Mouse (Mus musculus): Measurements from ENCODE around the gene Grap2. TPM values are rescaled to one million over a fixed set of nuclear protein-coding genes. Genes with fewer than 3 reads are reported as not detected.

Gene Grap2
- polyA plus RNA-seq, 1 experiment from 2014 or later = 0.97 TPM

DNA sequence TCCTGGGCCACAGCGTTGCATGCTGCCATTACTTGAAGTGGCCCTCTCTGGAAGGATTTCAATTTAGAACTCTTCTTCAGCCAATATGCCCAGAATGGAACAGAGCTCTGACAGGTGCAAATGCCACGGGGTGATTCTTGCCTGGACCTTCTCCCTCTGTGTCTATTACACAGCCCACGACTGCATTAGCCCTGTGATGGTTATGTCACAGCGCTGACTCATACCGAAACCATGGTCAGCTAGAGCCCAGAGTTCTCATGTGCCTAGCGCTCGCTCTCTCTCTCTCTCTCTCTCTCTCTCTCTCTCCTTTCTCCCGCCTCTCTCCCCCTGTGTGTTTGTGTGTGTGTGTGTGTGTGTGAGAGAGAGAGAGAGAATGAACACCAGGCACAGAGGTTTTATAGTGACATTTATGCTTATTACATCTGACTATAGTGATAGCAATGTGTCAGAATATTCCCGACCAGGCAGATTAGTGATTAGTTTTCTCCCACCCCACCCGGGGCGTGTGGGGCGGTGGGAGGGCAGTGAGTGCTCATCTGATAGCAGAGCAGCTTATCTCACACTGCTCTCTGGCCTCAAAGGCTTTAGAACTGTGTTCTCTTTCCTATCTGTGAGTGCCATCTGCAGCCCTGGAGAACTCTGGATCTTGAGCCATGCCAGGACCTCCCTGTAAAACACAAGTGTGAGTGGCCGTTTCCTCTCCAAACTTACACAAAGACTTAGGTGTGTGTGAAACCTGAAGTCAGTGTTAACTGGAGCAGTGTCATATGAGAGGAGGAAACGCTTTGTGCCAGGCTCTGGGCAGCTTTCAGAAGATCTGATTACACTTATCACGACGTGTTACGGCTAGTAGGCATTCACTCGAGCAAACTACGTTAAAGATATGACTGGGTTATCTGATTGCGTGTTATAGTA is 10.4 kb downstream of the Grap2 start:
- H3K4me1 ChIP-seq (ENCODE audit: control insufficient read depth, insufficient read depth, low read length) = no peaks in the 10 kb centered on the region
- H3K27ac ChIP-seq (replicated peaks; ENCODE audit: low read depth, low read length) = no peak overlapping the region
- no peaks in the 10 kb centered on the region for H3K36me3 ChIP-seq (ENCODE audit: control insufficient read depth, insufficient read depth, low read length)
- peaks cover 12% of the 10 kb centered on the region; the same call in 1 of the 2 replicates for H3K27me3 ChIP-seq (replicated peaks; ENCODE audit: control insufficient read depth, insufficient read depth, low read length)
- DNase-seq (ENCODE audit: low spot score) (peak; percentile 20), ATAC-seq (ENCODE audit: low read depth) (no peak)
- no peak overlapping the region for H3K4me3 ChIP-seq (ENCODE audit: low read depth, low read length)
- 70% methylated on average over 20 of the region's 20 CpGs for WGBS
- H3K9ac ChIP-seq (ENCODE audit: low read depth, low read length) = no peak overlapping the region
- no peak overlapping the region for H3K4me2 ChIP-seq (ENCODE audit: low read depth, low read length)
- no peaks in the 10 kb centered on the region for H3K9me3 ChIP-seq (ENCODE audit: control insufficient read depth, low read length)

- H3K4me3 ChIP-seq (ENCODE audit: low read depth, low read length) = no peak overlapping the region
- no peaks in the 10 kb centered on the region for H3K36me3 ChIP-seq (ENCODE audit: control insufficient read depth, insufficient read depth, low read length)
- no peak overlapping the region for H3K27ac ChIP-seq (replicated peaks; ENCODE audit: low read depth, low read length)
- H3K9ac ChIP-seq (ENCODE audit: low read depth, low read length) = no peak overlapping the region
- ATAC-seq (ENCODE audit: low read depth) (no peak), DNase-seq (ENCODE audit: low spot score) (no peak)
- H3K9me3 ChIP-seq (ENCODE audit: control insufficient read depth, low read length) = no peaks in the 10 kb centered on the region
- 43% methylated on average over 4 of the region's 4 CpGs for WGBS
- no peaks in the 10 kb centered on the region for H3K4me1 ChIP-seq (ENCODE audit: control insufficient read depth, insufficient read depth, low read length)
- H3K4me2 ChIP-seq (ENCODE audit: low read depth, low read length) = no peak overlapping the region
- 0 out of 2 replicates have a peak, but pooled peaks cover 6% of the 10 kb centered on the region for H3K27me3 ChIP-seq (replicated peaks; ENCODE audit: control insufficient read depth, insufficient read depth, low read length)
These were observed 13.9 kb downstream of the Grap2 start for GRCm38 (mm10) chr15:80586296-80586695.

DNA sequence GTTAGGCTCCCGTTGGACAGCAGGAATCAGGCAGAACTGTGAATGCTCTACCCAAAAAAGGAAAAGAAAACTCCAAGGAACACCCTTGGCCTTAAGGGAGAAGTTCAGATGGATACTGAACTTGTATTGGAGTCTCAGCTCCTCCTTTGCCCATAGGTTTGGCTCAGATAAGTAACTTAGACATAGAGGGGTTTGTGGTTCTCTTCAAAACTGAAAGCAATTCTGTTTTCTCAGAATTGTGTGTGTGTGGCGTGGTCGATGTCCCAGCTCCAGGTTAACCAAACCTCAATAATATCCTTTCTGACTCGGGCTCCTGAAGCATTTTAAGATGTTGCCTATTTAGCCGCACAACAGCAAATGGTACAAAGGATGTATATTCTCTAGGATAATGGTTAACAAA is 18.2 kb downstream of the Grap2 start:
- no peak for DNase-seq (ENCODE audit: low spot score)
- H3K4me1 ChIP-seq (ENCODE audit: control insufficient read depth, insufficient read depth, low read length) = no peaks in the 10 kb centered on the region; the same call in 1 of the 2 replicates
- no peaks in the 10 kb centered on the region for H3K36me3 ChIP-seq (ENCODE audit: control insufficient read depth, insufficient read depth, low read length)
- H3K27ac ChIP-seq (replicated peaks; ENCODE audit: low read depth, low read length) = no peak overlapping the region
- no peaks in the 10 kb centered on the region for H3K9me3 ChIP-seq (ENCODE audit: control insufficient read depth, low read length)
- no peak overlapping the region for H3K9ac ChIP-seq (ENCODE audit: low read depth, low read length)
- no peak overlapping the region for H3K4me2 ChIP-seq (ENCODE audit: low read depth, low read length)
- no peak overlapping the region for H3K4me3 ChIP-seq (ENCODE audit: low read depth, low read length)
- WGBS = 82% methylated on average over 5 of the region's 5 CpGs
- no peaks in the 10 kb centered on the region for H3K27me3 ChIP-seq (replicated peaks; ENCODE audit: control insufficient read depth, insufficient read depth, low read length)
- ATAC-seq (ENCODE audit: low read depth) = no peak

- DNase-seq (ENCODE audit: low spot score) (no peak), ATAC-seq (ENCODE audit: low read depth) (no peak)
- Histone ChIP-seq H3K4me2 (ENCODE audit: low read depth, low read length) (no peak overlapping the region), H3K27ac (replicated peaks; ENCODE audit: low read depth, low read length) (no peak overlapping the region), H3K4me1 (ENCODE audit: control insufficient read depth, insufficient read depth, low read length) (peaks cover 6% of the 10 kb centered on the region; the same call in 1 of the 2 replicates), H3K9me3 (ENCODE audit: control insufficient read depth, low read length) (no peaks in the 10 kb centered on the region), H3K27me3 (replicated peaks; ENCODE audit: control insufficient read depth, insufficient read depth, low read length) (no peaks in the 10 kb centered on the region), H3K4me3 (ENCODE audit: low read depth, low read length) (no peak overlapping the region), H3K36me3 (ENCODE audit: control insufficient read depth, insufficient read depth, low read length) (no peaks in the 10 kb centered on the region), H3K9ac (ENCODE audit: low read depth, low read length) (no peak overlapping the region)
- 75% methylated on average over 6 of the region's 6 CpGs for WGBS
These were observed 20.3 kb downstream of the Grap2 start for GRCm38 (mm10) chr15:80592737-80593136.

DNA sequence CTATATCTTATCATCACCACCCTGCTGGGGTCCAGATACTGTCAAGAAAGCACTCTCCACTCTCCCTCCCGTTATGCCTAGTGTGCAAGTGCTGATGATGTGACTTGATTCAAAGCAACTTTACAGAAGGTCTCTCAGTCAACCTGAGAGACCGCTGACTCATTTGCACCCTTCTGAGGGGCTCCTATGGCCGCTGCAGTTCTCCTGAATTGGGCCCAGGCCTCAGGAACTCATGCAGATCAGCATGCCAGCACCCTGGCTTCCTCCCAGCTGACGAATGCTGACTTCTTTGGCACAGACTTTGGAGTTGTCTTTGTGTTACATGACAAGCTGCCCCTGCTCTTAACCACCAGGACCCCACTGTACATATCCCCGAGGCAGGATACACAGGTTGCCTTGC is 21.5 kb downstream of the Grap2 start:
- no peak for ATAC-seq (ENCODE audit: low read depth)
- H3K9ac ChIP-seq (ENCODE audit: low read depth, low read length) = no peak overlapping the region
- H3K4me3 ChIP-seq (ENCODE audit: low read depth, low read length) = no peak overlapping the region
- no peaks in the 10 kb centered on the region for H3K27me3 ChIP-seq (replicated peaks; ENCODE audit: control insufficient read depth, insufficient read depth, low read length)
- H3K9me3 ChIP-seq (ENCODE audit: control insufficient read depth, low read length) = no peaks in the 10 kb centered on the region
- H3K27ac ChIP-seq (replicated peaks; ENCODE audit: low read depth, low read length) = no peak overlapping the region
- WGBS = 74% methylated on average over 5 of the region's 5 CpGs
- no peak overlapping the region for H3K4me2 ChIP-seq (ENCODE audit: low read depth, low read length)
- peaks cover 6% of the 10 kb centered on the region; the same call in 1 of the 2 replicates for H3K4me1 ChIP-seq (ENCODE audit: control insufficient read depth, insufficient read depth, low read length)
- no peaks in the 10 kb centered on the region for H3K36me3 ChIP-seq (ENCODE audit: control insufficient read depth, insufficient read depth, low read length)
- DNase-seq (ENCODE audit: low spot score) = no peak

GRCm38 (mm10) chr15:80598750-80599149 is 26.4 kb downstream of the Grap2 start:
- H3K36me3 ChIP-seq (ENCODE audit: control insufficient read depth, insufficient read depth, low read length) = no peaks in the 10 kb centered on the region
- no peak overlapping the region for H3K9ac ChIP-seq (ENCODE audit: low read depth, low read length)
- no peak overlapping the region for H3K4me3 ChIP-seq (ENCODE audit: low read depth, low read length)
- peaks cover 6% of the 10 kb centered on the region; the same call in 1 of the 2 replicates for H3K4me1 ChIP-seq (ENCODE audit: control insufficient read depth, insufficient read depth, low read length)
- no peak for ATAC-seq (ENCODE audit: low read depth)
- no peak for DNase-seq (ENCODE audit: low spot score)
- H3K4me2 ChIP-seq (ENCODE audit: low read depth, low read length) = no peak overlapping the region
- H3K9me3 ChIP-seq (ENCODE audit: control insufficient read depth, low read length) = no peaks in the 10 kb centered on the region
- no peak overlapping the region for H3K27ac ChIP-seq (replicated peaks; ENCODE audit: low read depth, low read length)
- H3K27me3 ChIP-seq (replicated peaks; ENCODE audit: control insufficient read depth, insufficient read depth, low read length) = no peaks in the 10 kb centered on the region
- WGBS = 54% methylated on average over 12 of the region's 12 CpGs

DNA sequence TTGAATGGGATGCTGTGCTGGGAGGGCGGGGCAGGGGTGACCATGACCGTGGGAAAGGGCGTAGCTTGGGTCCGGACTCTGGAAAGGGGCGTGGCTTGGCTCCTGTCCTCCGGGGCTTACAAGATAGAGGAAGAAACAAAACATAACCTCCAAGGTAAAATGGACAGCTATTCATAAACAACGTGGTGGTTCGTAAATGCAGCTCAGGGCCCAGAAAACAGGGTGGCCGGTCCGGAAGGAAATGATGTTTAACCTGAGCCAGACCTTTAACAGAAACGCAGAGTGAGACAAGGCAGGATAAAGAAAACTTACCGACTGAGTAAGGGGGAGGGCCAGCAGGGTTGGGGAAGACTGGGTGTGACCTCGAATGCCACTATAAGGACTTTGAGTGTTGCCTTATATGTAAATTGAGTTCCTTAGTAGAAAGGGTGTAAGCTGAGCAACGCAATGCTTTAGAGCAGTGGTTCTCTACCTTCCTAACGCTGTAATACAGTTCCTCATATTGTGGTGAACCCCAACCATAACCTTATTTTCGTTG is 26.9 kb downstream of the Grap2 start:
- 0 out of 2 replicates have a peak, but pooled peaks cover 6% of the 10 kb centered on the region for H3K4me1 ChIP-seq (ENCODE audit: control insufficient read depth, insufficient read depth, low read length)
- H3K4me2 ChIP-seq (ENCODE audit: low read depth, low read length) = no peak overlapping the region
- WGBS = 48% methylated on average over 16 of the region's 16 CpGs

DNA sequence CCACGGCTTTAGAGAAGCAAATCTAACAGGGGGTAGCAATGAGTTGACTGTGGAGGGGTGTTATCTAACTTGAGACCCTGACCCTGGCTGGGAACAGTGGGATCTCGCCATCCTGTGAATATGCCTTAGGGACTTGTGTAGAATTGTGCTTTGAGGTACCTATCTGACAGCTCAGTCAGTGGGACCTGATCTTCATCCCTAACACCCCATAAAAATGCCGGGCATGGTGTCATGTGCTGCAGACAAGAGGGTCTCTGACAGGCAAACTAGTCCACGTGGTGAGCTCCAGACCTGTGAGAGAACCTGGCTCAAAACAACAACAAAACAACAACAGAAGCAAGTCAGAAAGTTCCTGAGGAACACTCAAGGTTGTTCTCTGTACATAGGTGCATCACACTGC is 27.4 kb downstream of the Grap2 start:
- H3K4me2 ChIP-seq (ENCODE audit: low read depth, low read length) = no peak overlapping the region
- WGBS = 84% methylated on average over 4 of the region's 4 CpGs
- H3K36me3 ChIP-seq (ENCODE audit: control insufficient read depth, insufficient read depth, low read length) = no peaks in the 10 kb centered on the region

More for the DNA sequence above, 26.9 kb downstream of the Grap2 start:
- DNase-seq (ENCODE audit: low spot score) (no peak), ATAC-seq (ENCODE audit: low read depth) (no peak)
- Histone ChIP-seq H3K9ac (ENCODE audit: low read depth, low read length) (no peak overlapping the region), H3K27ac (replicated peaks; ENCODE audit: low read depth, low read length) (no peak overlapping the region), H3K9me3 (ENCODE audit: control insufficient read depth, low read length) (no peaks in the 10 kb centered on the region), H3K4me3 (ENCODE audit: low read depth, low read length) (no peak overlapping the region), H3K36me3 (ENCODE audit: control insufficient read depth, insufficient read depth, low read length) (no peaks in the 10 kb centered on the region), H3K27me3 (replicated peaks; ENCODE audit: control insufficient read depth, insufficient read depth, low read length) (no peaks in the 10 kb centered on the region)

More for the DNA sequence above, 27.4 kb downstream of the Grap2 start:
- H3K9me3 ChIP-seq (ENCODE audit: control insufficient read depth, low read length) = no peaks in the 10 kb centered on the region
- H3K27ac ChIP-seq (replicated peaks; ENCODE audit: low read depth, low read length) = no peak overlapping the region
- no peaks in the 10 kb centered on the region for H3K27me3 ChIP-seq (replicated peaks; ENCODE audit: control insufficient read depth, insufficient read depth, low read length)
- H3K4me3 ChIP-seq (ENCODE audit: low read depth, low read length) = no peak overlapping the region
- no peak overlapping the region for H3K9ac ChIP-seq (ENCODE audit: low read depth, low read length)
- ATAC-seq (ENCODE audit: low read depth) (no peak), DNase-seq (ENCODE audit: low spot score) (no peak)
- 0 out of 2 replicates have a peak, but pooled peaks cover 6% of the 10 kb centered on the region for H3K4me1 ChIP-seq (ENCODE audit: control insufficient read depth, insufficient read depth, low read length)
